In genomic region chr11:120609250-120609649, GRCm38 (mm10) we compare ENCODE assay signal across 10 mouse cellular contexts. TPM values are rescaled to one million over a fixed set of nuclear protein-coding genes. Genes with fewer than 3 reads are reported as not detected.
DNase-seq lines count a peak whose midpoint lies in the region; ATAC-seq and TF ChIP-seq lines count a peak whose summit lies in the region.
"Had no signal": no experiment of that assay in that cellular context is flagged by ENCODE, and none has a peak within 500 bp of the region (broad histone marks: within the 10 kb centered on the region; RNA-seq: fewer than 3 reads in every experiment).

No protein-coding gene starts in this region.

- ATAC-seq in embryonic facial prominence, embryonic 13.5 days (ENCODE audit: insufficient number of reproducible peaks, insufficient read depth, low FRiP score, low TSS enrichment, low read depth), result no peak
- no peak for ATAC-seq in limb, embryonic 13.5 days (ENCODE audit: low FRiP score, low read depth)

- in situ Hi-C loops in CH12.LX (cut with MboI; ENCODE audit: low pct_ligation_motif_present, low pct_unique_long_range_greater_than_20kb, low sequenced_read_pairs), result no loop called here

- TF ChIP-seq EP300 in heart, adult 2 months (IDR thresholded peaks at IDR 0.05; ENCODE audit: insufficient read depth, low read depth, low read length), result no peak
- TF ChIP-seq EP300 in CH12.LX (IDR thresholded peaks at IDR 0.05; ENCODE audit: low read length), result no peak

- no peaks in the 10 kb centered on the region for H3K79me2 ChIP-seq in heart, adult 2 months (replicated peaks; ENCODE audit: control insufficient read depth, insufficient read depth, low read length)
- no peaks in the 10 kb centered on the region for H3K79me2 ChIP-seq in CH12.LX (replicated peaks; ENCODE audit: control insufficient read depth, extremely low read depth, insufficient read depth, poor library complexity, severe bottlenecking)

- no peaks in the 10 kb centered on the region for H3K9me3 ChIP-seq in heart, embryonic 10.5 days
- no peaks in the 10 kb centered on the region for H3K9me3 ChIP-seq in CH12.LX (replicated peaks; ENCODE audit: low read length)
- H3K9me3 ChIP-seq in embryonic facial prominence, embryonic 13.5 days, result no peaks in the 10 kb centered on the region
- H3K9me3 ChIP-seq in limb, embryonic 13.5 days, result no peaks in the 10 kb centered on the region

- no peak for TF ChIP-seq RAD21 in CH12.LX (IDR thresholded peaks at IDR 0.05; ENCODE audit: low read depth, low read length)

- dilution Hi-C loops in CH12.LX (cut with MboI; ENCODE audit: extremely low pct_ligation_motif_present, extremely low pct_unique_long_range_greater_than_20kb, low sequenced_read_pairs), result no loop called here

- H3K4me2 ChIP-seq in CH12.LX (ENCODE audit: insufficient read depth, low read depth, poor library complexity, severe bottlenecking), result no peak overlapping the region
- H3K4me2 ChIP-seq in embryonic facial prominence, embryonic 13.5 days, result peak overlapping the region; percentile 65
- H3K4me2 ChIP-seq in limb, embryonic 13.5 days (replicated peaks), result peak overlapping the region; percentile 67; the same call in 1 of the 2 replicates

- peak overlapping the region; percentile 82 for H3K27ac ChIP-seq in heart, embryonic 10.5 days
- H3K27ac ChIP-seq in heart, adult 2 months, result no peak overlapping the region
- no peak overlapping the region for H3K27ac ChIP-seq in CH12.LX (ENCODE audit: insufficient read depth, low read depth)
- H3K27ac ChIP-seq in embryonic facial prominence, embryonic 13.5 days, result no peak overlapping the region
- no peak overlapping the region for H3K27ac ChIP-seq in limb, embryonic 13.5 days
- H3K27ac ChIP-seq: macrophage had no signal

- 35% methylated on average over 8 of the region's 8 CpGs for WGBS in heart, embryonic 10.5 days
- 66% methylated on average over 8 of the region's 8 CpGs for WGBS in heart, adult 2 months
- 42% methylated on average over 8 of the region's 8 CpGs for WGBS in embryonic facial prominence, embryonic 13.5 days
- WGBS in limb, embryonic 13.5 days, result 47% methylated on average over 7 of the region's 8 CpGs

- H3K4me1 ChIP-seq in heart, embryonic 10.5 days, result peaks cover 25% of the 10 kb centered on the region
- peaks cover 4% of the 10 kb centered on the region for H3K4me1 ChIP-seq in heart, adult 2 months (ENCODE audit: control insufficient read depth, insufficient read depth, low read length)
- H3K4me1 ChIP-seq in CH12.LX (ENCODE audit: control insufficient read depth in 1 of 2, insufficient read depth in 2 of 2), result peaks cover 0 to 10% of the 10 kb centered on the region in 2 experiments; a peak in 2 of 4 replicates
- peaks cover 13% of the 10 kb centered on the region for H3K4me1 ChIP-seq in embryonic facial prominence, embryonic 13.5 days
- peaks cover 20% of the 10 kb centered on the region for H3K4me1 ChIP-seq in limb, embryonic 13.5 days

- no peak for TF ChIP-seq CTCF in heart, adult 2 months (IDR thresholded peaks at IDR 0.05)
- no peak for TF ChIP-seq CTCF in CH12.LX (conservative IDR thresholded peaks at IDR 0.05 in 1 of 2, IDR thresholded peaks at IDR 0.05 in 1 of 2; ENCODE audit: low read depth in 2 of 2, low read length in 2 of 2)

- H3K36me3 ChIP-seq in heart, embryonic 10.5 days, result peaks cover 81% of the 10 kb centered on the region
- H3K36me3 ChIP-seq in heart, adult 2 months (ENCODE audit: control insufficient read depth, insufficient read depth, low read length), result no peaks in the 10 kb centered on the region
- peaks cover 81 to 99% of the 10 kb centered on the region in 2 experiments for H3K36me3 ChIP-seq in CH12.LX (replicated peaks in 1 of 2; ENCODE audit: control insufficient read depth in 1 of 2, insufficient read depth in 1 of 2, low read length in 1 of 2)
- H3K36me3 ChIP-seq in embryonic facial prominence, embryonic 13.5 days, result peaks cover 74% of the 10 kb centered on the region
- peaks cover 79% of the 10 kb centered on the region for H3K36me3 ChIP-seq in limb, embryonic 13.5 days

- intact Hi-C loops in heart, adult 2 months (cut with DNase I), result no loop called here

- peak overlapping the region; percentile 59 for H3K4me3 ChIP-seq in heart, embryonic 10.5 days
- H3K4me3 ChIP-seq in heart, adult 2 months, result no peak overlapping the region
- no peak overlapping the region for H3K4me3 ChIP-seq in CH12.LX (replicated peaks in 1 of 3; ENCODE audit: low read depth in 2 of 3, low read length in 2 of 3, poor library complexity in 1 of 3)
- H3K4me3 ChIP-seq in embryonic facial prominence, embryonic 13.5 days, result no peak overlapping the region
- H3K4me3 ChIP-seq in limb, embryonic 13.5 days, result no peak overlapping the region

- no peak for TF ChIP-seq POLR2A in heart, adult 2 months (IDR thresholded peaks at IDR 0.05; ENCODE audit: insufficient read depth, low read depth, low read length)
- TF ChIP-seq POLR2A in CH12.LX (IDR thresholded peaks at IDR 0.05; ENCODE audit: low read depth, low read length), result no peak

- peak; percentile 93 for DNase-seq in heart, embryonic 10.5 days (ENCODE audit: low spot score)
- DNase-seq in heart, adult 2 months, result no peak
- DNase-seq in CH12.LX (ENCODE audit: extremely low read depth), result no peak
- no peak for DNase-seq in thymus, postnatal 25 days
- DNase-seq in layer of hippocampus, adult 18-20 months (ENCODE audit: low spot score in 2 of 2), result no peak
- no peak for DNase-seq in urinary bladder, postnatal 25 days (ENCODE audit: low spot score)

- H3K27me3 ChIP-seq in heart, embryonic 10.5 days (ENCODE audit: insufficient read depth, poor library complexity, severe bottlenecking), result peaks cover 25% of the 10 kb centered on the region
- H3K27me3 ChIP-seq in heart, adult 2 months (ENCODE audit: control insufficient read depth, insufficient read depth, low read length), result no peaks in the 10 kb centered on the region
- no peaks in the 10 kb centered on the region for H3K27me3 ChIP-seq in CH12.LX (replicated peaks)
- peaks cover 24% of the 10 kb centered on the region for H3K27me3 ChIP-seq in embryonic facial prominence, embryonic 13.5 days
- H3K27me3 ChIP-seq in limb, embryonic 13.5 days, result peaks cover 25% of the 10 kb centered on the region

- no peak overlapping the region for H3K9ac ChIP-seq in heart, adult 2 months (ENCODE audit: low read depth, low read length)
- no peak overlapping the region for H3K9ac ChIP-seq in CH12.LX (ENCODE audit: insufficient read depth, low read depth)
- H3K9ac ChIP-seq in embryonic facial prominence, embryonic 13.5 days, result no peak overlapping the region
- H3K9ac ChIP-seq in limb, embryonic 13.5 days, result peak overlapping the region; percentile 63; the same call in 1 of the 2 replicates

RNA-seq across cellular contexts. Expression of gene Npb, which starts 1.0 kb away (rescaled TPM):
- polyA plus RNA-seq in heart, embryonic 10.5 days (2016; fragmentation: Nextera tagmentation; extraction: Ambion mirVana), result 4.8 and 7.0 TPM in 2 replicates
- not detected for total RNA-seq in heart, adult 2 months (2021)
- polyA plus RNA-seq in heart, adult 2 months (2012; rRNA removed), result not detected in 2 replicates
- 0.55 TPM in 1 of 2 replicates, not detected in the other for total RNA-seq in CH12.LX (2012; rRNA removed)
- not detected in 2 replicates for total RNA-seq in CH12.LX (2014; rRNA removed)
- polyA plus RNA-seq in CH12.LX (2012; ENCODE audit: insufficient read length, low read depth), result 1.0 and 1.3 TPM in 2 replicates
- polyA plus RNA-seq in embryonic facial prominence, embryonic 13.5 days (2015; fragmentation: Nextera tagmentation; extraction: Ambion mirVana), result 0.98 and 1.7 TPM in 2 replicates
- polyA plus RNA-seq in limb, embryonic 13.5 days (2015; fragmentation: Nextera tagmentation; extraction: Ambion mirVana), result 2.3 and 2.8 TPM in 2 replicates
- total RNA-seq in layer of hippocampus, adult 18-20 months (2021), result 1 to 10 TPM in 1 of 2 experiments, under 1 TPM in 1; 0.89 to 1.4 TPM
- total RNA-seq: granulocyte monocyte progenitor cell, adult 5-6 weeks had no signal
- polyA plus RNA-seq: macrophage had no signal

RNA-seq across cellular contexts. Expression of gene Pcyt2, which starts 8.5 kb away (rescaled TPM):
- polyA plus RNA-seq in heart, embryonic 10.5 days (2016; fragmentation: Nextera tagmentation; extraction: Ambion mirVana), result 119 and 130 TPM in 2 replicates
- total RNA-seq in heart, adult 2 months (2021), result 10 to 100 TPM; 51.8 to 55.6 TPM
- 111 and 125 TPM in 2 replicates for polyA plus RNA-seq in heart, adult 2 months (2012; rRNA removed)
- total RNA-seq in CH12.LX (2012; rRNA removed) (166 and 175 TPM in 2 replicates), CH12.LX (2014; rRNA removed) (149 and 154 TPM in 2 replicates)
- polyA plus RNA-seq in CH12.LX (2012; ENCODE audit: insufficient read length, low read depth), result 155 and 158 TPM in 2 replicates
- 150 and 152 TPM in 2 replicates for polyA plus RNA-seq in embryonic facial prominence, embryonic 13.5 days (2015; fragmentation: Nextera tagmentation; extraction: Ambion mirVana)
- polyA plus RNA-seq in limb, embryonic 13.5 days (2015; fragmentation: Nextera tagmentation; extraction: Ambion mirVana), result 150 and 153 TPM in 2 replicates
- 100 to 1,000 TPM; 118 to 128 TPM for total RNA-seq in layer of hippocampus, adult 18-20 months (2021)

RNA-seq across cellular contexts. Expression of gene Anapc11, which starts 11.0 kb away (rescaled TPM):
- polyA plus RNA-seq in heart, embryonic 10.5 days (2016; fragmentation: Nextera tagmentation; extraction: Ambion mirVana), result 186 and 201 TPM in 2 replicates
- 10 to 100 TPM; 79.9 to 89.0 TPM for total RNA-seq in heart, adult 2 months (2021)
- polyA plus RNA-seq in heart, adult 2 months (2012; rRNA removed), result 87.8 and 105 TPM in 2 replicates
- total RNA-seq in CH12.LX (2012; rRNA removed) (108 and 114 TPM in 2 replicates), CH12.LX (2014; rRNA removed) (51.7 and 57.0 TPM in 2 replicates)
- polyA plus RNA-seq in CH12.LX (2012; ENCODE audit: insufficient read length, low read depth), result 142 and 145 TPM in 2 replicates
- polyA plus RNA-seq in embryonic facial prominence, embryonic 13.5 days (2015; fragmentation: Nextera tagmentation; extraction: Ambion mirVana), result 219 and 222 TPM in 2 replicates
- 217 and 222 TPM in 2 replicates for polyA plus RNA-seq in limb, embryonic 13.5 days (2015; fragmentation: Nextera tagmentation; extraction: Ambion mirVana)
- 10 to 100 TPM; 93.5 to 97.0 TPM for total RNA-seq in layer of hippocampus, adult 18-20 months (2021)

RNA-seq across cellular contexts. Expression of gene Alyref, which starts 11.1 kb away (rescaled TPM):
- 365 and 444 TPM in 2 replicates for polyA plus RNA-seq in heart, embryonic 10.5 days (2016; fragmentation: Nextera tagmentation; extraction: Ambion mirVana)
- 10 to 100 TPM; 48.7 to 52.0 TPM for total RNA-seq in heart, adult 2 months (2021)
- polyA plus RNA-seq in heart, adult 2 months (2012; rRNA removed), result 13.6 and 15.6 TPM in 2 replicates
- total RNA-seq in CH12.LX (2012; rRNA removed), result 582 and 793 TPM in 2 replicates
- 358 and 361 TPM in 2 replicates for total RNA-seq in CH12.LX (2014; rRNA removed)
- 444 and 451 TPM in 2 replicates for polyA plus RNA-seq in CH12.LX (2012; ENCODE audit: insufficient read length, low read depth)
- polyA plus RNA-seq in embryonic facial prominence, embryonic 13.5 days (2015; fragmentation: Nextera tagmentation; extraction: Ambion mirVana), result 492 and 529 TPM in 2 replicates
- polyA plus RNA-seq in limb, embryonic 13.5 days (2015; fragmentation: Nextera tagmentation; extraction: Ambion mirVana), result 480 and 508 TPM in 2 replicates
- total RNA-seq in layer of hippocampus, adult 18-20 months (2021), result 10 to 100 TPM; 60.5 to 70.0 TPM

RNA-seq across cellular contexts. Expression of gene Sirt7, which starts 15.8 kb away (rescaled TPM):
- 25.6 and 29.5 TPM in 2 replicates for polyA plus RNA-seq in heart, embryonic 10.5 days (2016; fragmentation: Nextera tagmentation; extraction: Ambion mirVana)
- 1 to 10 TPM; 7.0 to 7.4 TPM for total RNA-seq in heart, adult 2 months (2021)
- polyA plus RNA-seq in heart, adult 2 months (2012; rRNA removed), result 23.7 and 25.9 TPM in 2 replicates
- total RNA-seq in CH12.LX (2012; rRNA removed) (75.2 and 87.1 TPM in 2 replicates), CH12.LX (2014; rRNA removed) (71.7 and 74.4 TPM in 2 replicates)
- polyA plus RNA-seq in CH12.LX (2012; ENCODE audit: insufficient read length, low read depth), result 84.4 and 91.3 TPM in 2 replicates
- polyA plus RNA-seq in embryonic facial prominence, embryonic 13.5 days (2015; fragmentation: Nextera tagmentation; extraction: Ambion mirVana), result 26.6 and 30.0 TPM in 2 replicates
- polyA plus RNA-seq in limb, embryonic 13.5 days (2015; fragmentation: Nextera tagmentation; extraction: Ambion mirVana), result 25.6 and 28.8 TPM in 2 replicates
- 10 to 100 TPM; 35.4 to 41.5 TPM for total RNA-seq in layer of hippocampus, adult 18-20 months (2021)
